Mouse (Mus musculus) layer of hippocampus, adult 2 months (tissue): ENCODE results near the gene Add2. TPM values are rescaled to one million over a fixed set of nuclear protein-coding genes. Genes with fewer than 3 reads are reported as not detected.

Experiments used
- DNase-seq, 2 experiments: peaks; one replicate each; pipeline ENCODE4 v3.0.0; 2022; ENCODE audit warnings: low spot score in 2 of 2
- H3K27ac ChIP-seq: fragments of 200-600 bp; 2 replicates; pipeline ENCODE4 v1.8.1; 2022
- H3K4me3 ChIP-seq: fragments of 200-600 bp; 2 replicates; pipeline ENCODE4 v1.8.1; 2022; ENCODE audit warnings: mild to moderate bottlenecking
- CTCF ChIP-seq: fragments of 200-600 bp; conservative IDR thresholded peaks from 2 replicates; pipeline ENCODE4 v1.8.1; 2022; ENCODE audit warnings: antibody characterized with exemption, mild to moderate bottlenecking, moderate library complexity
- total RNA-seq, 2 experiments: library from RNA; stranded (reverse); gene quantifications; 2 replicates each; pipeline ENCODE4 v1.2.3; 2021

Gene Add2
- total RNA-seq, 2 experiments from 2014 or later: 277 to 286 TPM

GRCm38 (mm10) chr6:86053594-86053993 lies 25.1 kb downstream of the Add2 start:
- TF ChIP-seq CTCF: no peak
- H3K27ac ChIP-seq: peak overlapping the region; percentile 88

GRCm38 (mm10) chr6:86058475-86058874 lies 30.0 kb downstream of the Add2 start:
- no peak for TF ChIP-seq CTCF
- Histone ChIP-seq H3K4me3 (no peak overlapping the region), H3K27ac (peak overlapping the region; percentile 92)
- DNase-seq: no peak

More at GRCm38 (mm10) chr6:86053594-86053993, 25.1 kb downstream of the Add2 start:
- no peak for DNase-seq
- no peak overlapping the region for H3K4me3 ChIP-seq

- Histone ChIP-seq H3K27ac (peak overlapping the region; percentile 92), H3K4me3 (no peak overlapping the region)
- no peak for TF ChIP-seq CTCF
- no peak for DNase-seq
Observed at GRCm38 (mm10) chr6:86059151-86059853, 30.8 kb downstream of the Add2 start.

- no peak for TF ChIP-seq CTCF
- H3K4me3 ChIP-seq: no peak overlapping the region
- no peak for DNase-seq
- peak overlapping the region; percentile 92 for H3K27ac ChIP-seq
Observed at GRCm38 (mm10) chr6:86060170-86060569, 31.7 kb downstream of the Add2 start.

GRCm38 (mm10) chr6:86062226-86062625 lies 33.7 kb downstream of the Add2 start:
- TF ChIP-seq CTCF: no peak
- no peak for DNase-seq
- peak overlapping the region; percentile 92 for H3K27ac ChIP-seq
- H3K4me3 ChIP-seq: no peak overlapping the region

- DNase-seq: no peak
- H3K27ac ChIP-seq: peak overlapping the region; percentile 92
- no peak overlapping the region for H3K4me3 ChIP-seq
- TF ChIP-seq CTCF: no peak
Observed at GRCm38 (mm10) chr6:86062684-86063083, 34.2 kb downstream of the Add2 start.

GRCm38 (mm10) chr6:86064318-86065016 lies 36.0 kb downstream of the Add2 start:
- H3K4me3 ChIP-seq: no peak overlapping the region
- peak overlapping the region; percentile 92 for H3K27ac ChIP-seq
- peak; percentile 83 to 91 for DNase-seq
- TF ChIP-seq CTCF: no peak

- Histone ChIP-seq H3K27ac (peak overlapping the region; percentile 92), H3K4me3 (no peak overlapping the region)
- no peak for TF ChIP-seq CTCF
- no peak for DNase-seq
Observed at GRCm38 (mm10) chr6:86066727-86067126, 38.2 kb downstream of the Add2 start.

GRCm38 (mm10) chr6:86067145-86067544 lies 38.7 kb downstream of the Add2 start:
- H3K4me3 ChIP-seq: no peak overlapping the region
- no peak for TF ChIP-seq CTCF
- no peak for DNase-seq
- peak overlapping the region; percentile 92 for H3K27ac ChIP-seq

- no peak for TF ChIP-seq CTCF
- Histone ChIP-seq H3K4me3 (no peak overlapping the region), H3K27ac (peak overlapping the region; percentile 92)
- peak in 1 of 2 experiments; percentile 67 for DNase-seq
Observed at GRCm38 (mm10) chr6:86069009-86069408, 40.5 kb downstream of the Add2 start.

- TF ChIP-seq CTCF: no peak
- peak overlapping the region; percentile 92 for H3K27ac ChIP-seq
- no peak overlapping the region for H3K4me3 ChIP-seq
- no peak for DNase-seq
Observed at GRCm38 (mm10) chr6:86069856-86070255, 41.4 kb downstream of the Add2 start.

- TF ChIP-seq CTCF: no peak
- Histone ChIP-seq H3K27ac (peak overlapping the region; percentile 92), H3K4me3 (no peak overlapping the region)
- no peak for DNase-seq
Observed at GRCm38 (mm10) chr6:86070277-86070676, 41.8 kb downstream of the Add2 start.

- DNase-seq: no peak
- peak overlapping the region; percentile 71 for H3K27ac ChIP-seq
- TF ChIP-seq CTCF: no peak
- H3K4me3 ChIP-seq: no peak overlapping the region
Observed at GRCm38 (mm10) chr6:86073882-86074281, 45.4 kb downstream of the Add2 start.
